Mouse (Mus musculus): ENCODE data around the gene Trap1. TPM values are rescaled to one million over a fixed set of nuclear protein-coding genes. Genes with fewer than 3 reads are reported as not detected.

Trap1 gene
- total and polyA plus RNA-seq, 3 experiments: 111 to 413 (median 134) TPM

GRCm38 (mm10) chr16:4012882-4013570, 64.6 kb downstream of the Trap1 start:
- 0 out of 2 replicates have a peak, but pooled peaks cover 9% of the 10 kb centered on the region for H3K9me3 ChIP-seq (replicated peaks)
- DNase-seq (ENCODE audit: low spot score) (no peak), ATAC-seq (ENCODE audit: extremely low read depth, insufficient number of reproducible peaks, low FRiP score, poor library complexity, severe bottlenecking) (no peak)
- H3K4me1 ChIP-seq (ENCODE audit: insufficient read depth, low read depth, low read length): peaks cover 8% of the 10 kb centered on the region
- TF ChIP-seq CTCF (IDR thresholded peaks at IDR 0.05; ENCODE audit: low read depth, low read length) (no peak), GATA2 (IDR thresholded peaks at IDR 0.05; ENCODE audit: borderline replicate concordance, low read depth, low read length) (no peak), TAL1 (conservative IDR thresholded peaks at IDR 0.05; ENCODE audit: low read depth, low read length) (no peak), POLR2AphosphoS5 (IDR thresholded peaks at IDR 0.05; ENCODE audit: insufficient replicate concordance, low read depth, low read length) (no peak), GATA1 (IDR thresholded peaks at IDR 0.05; ENCODE audit: borderline replicate concordance, low read length) (no peak)
- peaks cover 2% of the 10 kb centered on the region; the same call in 1 of the 2 replicates for H3K27me3 ChIP-seq (ENCODE audit: insufficient read depth, low read length)
- H3K36me3 ChIP-seq (replicated peaks): no peaks in the 10 kb centered on the region
- H3K4me3 ChIP-seq (ENCODE audit: low read depth, low read length): no peak overlapping the region

- H3K4me3 ChIP-seq (ENCODE audit: low read depth, low read length): peak within 1 kb of the TSS; percentile 83
- DNase-seq (ENCODE audit: low spot score): peak; percentile 83
- H3K36me3 ChIP-seq (replicated peaks): peaks cover 34% of the 10 kb centered on the region
- no peaks in the 10 kb centered on the region for H3K27me3 ChIP-seq (ENCODE audit: insufficient read depth, low read length)
- H3K4me1 ChIP-seq (ENCODE audit: insufficient read depth, low read depth, low read length): peaks cover 31% of the 10 kb centered on the region
- TF ChIP-seq POLR2AphosphoS5 (IDR thresholded peaks at IDR 0.05; ENCODE audit: insufficient replicate concordance, low read depth, low read length) (0 out of 2 replicates have a peak, but pooled peaks have one; percentile 43), GATA2 (IDR thresholded peaks at IDR 0.05; ENCODE audit: borderline replicate concordance, low read depth, low read length) (no peak)
- peak; percentile 89 for ATAC-seq (ENCODE audit: extremely low read depth, insufficient number of reproducible peaks, low FRiP score, poor library complexity, severe bottlenecking)
- 0 out of 2 replicates have a peak, but pooled peaks cover 5% of the 10 kb centered on the region for H3K9me3 ChIP-seq (replicated peaks)
These were observed 73.9 kb downstream of the Trap1 start, which contains the start of gene Slx4 for GRCm38 (mm10) chr16:4003489-4004398. Gene Slx4 (minus strand): TSS chr16:4003770.

Other genes with a start within 250 kb of the Trap1 start
- gene Olfr15, start 246.9 kb downstream of the Trap1 start, total RNA-seq (2014; fragmentation: Nextera tagmentation): not detected in 2 replicates
- 0.06 and 0.11 TPM in 2 replicates for gene Olfr15, start 246.9 kb downstream of the Trap1 start, total RNA-seq (2017)
- not detected in 2 replicates for gene Olfr15, start 246.9 kb downstream of the Trap1 start, polyA plus RNA-seq (2012)
- 2.8 and 3.9 TPM in 2 replicates for gene Zfp174, start 230.6 kb downstream of the Trap1 start, total RNA-seq (2014; fragmentation: Nextera tagmentation)
- gene Zfp174, start 230.6 kb downstream of the Trap1 start, total RNA-seq (2017): 1.3 and 1.8 TPM in 2 replicates
- gene Zfp174, start 230.6 kb downstream of the Trap1 start, polyA plus RNA-seq (2012): 0.16 and 0.19 TPM in 2 replicates
- gene Naa60, start 205.5 kb downstream of the Trap1 start, total RNA-seq (2014; fragmentation: Nextera tagmentation): 57.5 and 71.6 TPM in 2 replicates
- gene Naa60, start 205.5 kb downstream of the Trap1 start, total RNA-seq (2017): 25.6 and 25.7 TPM in 2 replicates
- 26.0 and 28.7 TPM in 2 replicates for gene Naa60, start 205.5 kb downstream of the Trap1 start, polyA plus RNA-seq (2012)
- gene Zfp597, start 193.3 kb downstream of the Trap1 start, total RNA-seq (2014; fragmentation: Nextera tagmentation): 23.3 and 23.6 TPM in 2 replicates
- gene Zfp597, start 193.3 kb downstream of the Trap1 start, total RNA-seq (2017): 24.2 and 26.7 TPM in 2 replicates
- 2.7 and 3.0 TPM in 2 replicates for gene Zfp597, start 193.3 kb downstream of the Trap1 start, polyA plus RNA-seq (2012)
- not detected in 2 replicates for gene Gm20695, start 193.2 kb downstream of the Trap1 start, total RNA-seq (2014; fragmentation: Nextera tagmentation)
- gene Gm20695, start 193.2 kb downstream of the Trap1 start, total RNA-seq (2017): 0.33 TPM in 1 of 2 replicates, not detected in the other
- not detected in 2 replicates for gene Gm20695, start 193.2 kb downstream of the Trap1 start, polyA plus RNA-seq (2012)
- gene 1700037C18Rik, start 169.1 kb downstream of the Trap1 start, total RNA-seq (2014; fragmentation: Nextera tagmentation): 1.7 and 6.2 TPM in 2 replicates
- gene 1700037C18Rik, start 169.1 kb downstream of the Trap1 start, total RNA-seq (2017): 2.2 and 2.5 TPM in 2 replicates
- gene 1700037C18Rik, start 169.1 kb downstream of the Trap1 start, polyA plus RNA-seq (2012): 8.2 and 11.1 TPM in 2 replicates
- gene Cluap1, start 169.0 kb downstream of the Trap1 start, total RNA-seq (2014; fragmentation: Nextera tagmentation): 12.0 and 24.2 TPM in 2 replicates
- gene Cluap1, start 169.0 kb downstream of the Trap1 start, total RNA-seq (2017): 26.4 and 26.9 TPM in 2 replicates
- gene Cluap1, start 169.0 kb downstream of the Trap1 start, polyA plus RNA-seq (2012): 23.6 and 30.4 TPM in 2 replicates
- not detected in 2 replicates for gene Nlrc3, start 101.2 kb downstream of the Trap1 start, total RNA-seq (2014; fragmentation: Nextera tagmentation)
- 0.16 and 0.23 TPM in 2 replicates for gene Nlrc3, start 101.2 kb downstream of the Trap1 start, total RNA-seq (2017)
- not detected in 2 replicates for gene Nlrc3, start 101.2 kb downstream of the Trap1 start, polyA plus RNA-seq (2012)
- gene Slx4, start 74.1 kb downstream of the Trap1 start, total RNA-seq (2014; fragmentation: Nextera tagmentation): 47.5 and 51.8 TPM in 2 replicates
- gene Slx4, start 74.1 kb downstream of the Trap1 start, total RNA-seq (2017): 30.8 and 36.8 TPM in 2 replicates
- gene Slx4, start 74.1 kb downstream of the Trap1 start, polyA plus RNA-seq (2012): 17.0 and 22.0 TPM in 2 replicates
- not detected in 2 replicates for gene Dnase1, start 40.9 kb downstream of the Trap1 start, total RNA-seq (2014; fragmentation: Nextera tagmentation)
- 0.41 and 0.49 TPM in 2 replicates for gene Dnase1, start 40.9 kb downstream of the Trap1 start, total RNA-seq (2017)
- gene Dnase1, start 40.9 kb downstream of the Trap1 start, polyA plus RNA-seq (2012): not detected in 2 replicates
- 87.1 and 92.8 TPM in 2 replicates for gene Crebbp, start 136.2 kb upstream of the Trap1 start, total RNA-seq (2014; fragmentation: Nextera tagmentation)
- 8.6 and 9.6 TPM in 2 replicates for gene Crebbp, start 136.2 kb upstream of the Trap1 start, total RNA-seq (2017)
- 9.1 and 13.9 TPM in 2 replicates for gene Crebbp, start 136.2 kb upstream of the Trap1 start, polyA plus RNA-seq (2012)